8 mouse cellular contexts compared by ENCODE assay signal in genomic region chr2:91183711-91184405, GRCm38 (mm10). TPM values are rescaled to one million over a fixed set of nuclear protein-coding genes. Genes with fewer than 3 reads are reported as not detected.
DNase-seq lines count a peak whose midpoint lies in the region; ATAC-seq and TF ChIP-seq lines count a peak whose summit lies in the region.

Gene Madd, minus strand, starts transcription at chr2:91183837.

- peak; percentile 69 to 75 for DNase-seq in CD8-positive naive resting alpha-beta T cell, adult 2 months (ENCODE audit: low read depth in 2 of 2, low spot score in 2 of 2)
- DNase-seq in adrenal gland, adult 8-10 months, result no peak
- DNase-seq in limb, embryonic 11.5 days (ENCODE audit: low spot score), result no peak
- DNase-seq in thymus, adult 2 months, result peak; percentile 77
- DNase-seq in embryo, embryonic 11 days, result no peak

- H3K27ac ChIP-seq in forebrain, embryonic 16.5 days (ENCODE audit: low read length), result peak within 1 kb of the TSS; percentile 95
- peak within 1 kb of the TSS; percentile 83 for H3K27ac ChIP-seq in intestine, embryonic 15.5 days
- H3K27ac ChIP-seq in limb, embryonic 11.5 days (replicated peaks; ENCODE audit: low read depth, low read length), result peak within 1 kb of the TSS; percentile 58; the same call in 1 of the 2 replicates
- H3K27ac ChIP-seq in midbrain, embryonic 12.5 days (replicated peaks), result peak within 1 kb of the TSS; percentile 91
- H3K27ac ChIP-seq in thymus, adult 2 months (ENCODE audit: control insufficient read depth, insufficient read depth, low read length), result peak within 1 kb of the TSS; percentile 86

- no peaks in the 10 kb centered on the region for H3K9me3 ChIP-seq in forebrain, embryonic 16.5 days (ENCODE audit: control insufficient read depth, low read length)
- no peaks in the 10 kb centered on the region for H3K9me3 ChIP-seq in intestine, embryonic 15.5 days
- H3K9me3 ChIP-seq in limb, embryonic 11.5 days (ENCODE audit: control insufficient read depth, low read length), result no peaks in the 10 kb centered on the region
- H3K9me3 ChIP-seq in midbrain, embryonic 12.5 days, result no peaks in the 10 kb centered on the region

- peak within 1 kb of the TSS; percentile 98 for H3K4me2 ChIP-seq in forebrain, embryonic 16.5 days (ENCODE audit: low read length)
- H3K4me2 ChIP-seq in intestine, embryonic 15.5 days (replicated peaks), result peak within 1 kb of the TSS; percentile 80
- peak within 1 kb of the TSS; percentile 80 for H3K4me2 ChIP-seq in limb, embryonic 11.5 days (ENCODE audit: low read depth, severe bottlenecking)
- peak within 1 kb of the TSS; percentile 90 for H3K4me2 ChIP-seq in midbrain, embryonic 12.5 days (replicated peaks)

- TF ChIP-seq POLR2A in thymus, adult 2 months (IDR thresholded peaks at IDR 0.05; ENCODE audit: control insufficient read depth, extremely low read depth, insufficient read depth, low read length, poor library complexity), result no peak; the same call in 1 of the 2 replicates

- H3K4me1 ChIP-seq in forebrain, embryonic 16.5 days (replicated peaks; ENCODE audit: control insufficient read depth, insufficient read depth, low read length), result peaks cover 28% of the 10 kb centered on the region
- peaks cover 5% of the 10 kb centered on the region; the same call in 1 of the 2 replicates for H3K4me1 ChIP-seq in intestine, embryonic 15.5 days (replicated peaks)
- H3K4me1 ChIP-seq in limb, embryonic 11.5 days (ENCODE audit: control insufficient read depth, insufficient read depth, low read length), result peaks cover 4% of the 10 kb centered on the region
- peaks cover 33% of the 10 kb centered on the region for H3K4me1 ChIP-seq in midbrain, embryonic 12.5 days
- H3K4me1 ChIP-seq in thymus, adult 2 months (replicated peaks; ENCODE audit: control insufficient read depth, insufficient read depth, low read length), result peaks cover 19% of the 10 kb centered on the region

- no peaks in the 10 kb centered on the region for H3K36me3 ChIP-seq in forebrain, embryonic 16.5 days (ENCODE audit: control insufficient read depth, insufficient read depth)
- no peaks in the 10 kb centered on the region for H3K36me3 ChIP-seq in intestine, embryonic 15.5 days
- no peaks in the 10 kb centered on the region for H3K36me3 ChIP-seq in limb, embryonic 11.5 days (ENCODE audit: control insufficient read depth, insufficient read depth, low read length)
- no peaks in the 10 kb centered on the region for H3K36me3 ChIP-seq in midbrain, embryonic 12.5 days
- no peaks in the 10 kb centered on the region for H3K36me3 ChIP-seq in thymus, adult 2 months (ENCODE audit: control insufficient read depth, insufficient read depth, low read length)

- no peak for TF ChIP-seq CTCF in thymus, adult 2 months (IDR thresholded peaks at IDR 0.05; ENCODE audit: borderline replicate concordance, control insufficient read depth, extremely low read depth, insufficient read depth, low read length, poor library complexity)

- H3K4me3 ChIP-seq in forebrain, embryonic 16.5 days (replicated peaks; ENCODE audit: low read length), result peak within 1 kb of the TSS; percentile 96
- peak within 1 kb of the TSS; percentile 94 for H3K4me3 ChIP-seq in intestine, embryonic 15.5 days (replicated peaks)
- peak within 1 kb of the TSS; percentile 84 for H3K4me3 ChIP-seq in limb, embryonic 11.5 days (ENCODE audit: low read depth, low read length)
- peak within 1 kb of the TSS; percentile 79 for H3K4me3 ChIP-seq in midbrain, embryonic 12.5 days
- peak within 1 kb of the TSS; percentile 87 for H3K4me3 ChIP-seq in thymus, adult 2 months (ENCODE audit: control insufficient read depth, insufficient read depth, low read length)

- H3K9ac ChIP-seq in forebrain, embryonic 16.5 days (replicated peaks; ENCODE audit: low read depth, low read length), result peak within 1 kb of the TSS; percentile 83
- H3K9ac ChIP-seq in intestine, embryonic 15.5 days, result peak within 1 kb of the TSS; percentile 70
- H3K9ac ChIP-seq in limb, embryonic 11.5 days (ENCODE audit: low read length), result peak within 1 kb of the TSS; percentile 71
- H3K9ac ChIP-seq in midbrain, embryonic 12.5 days (replicated peaks), result peak within 1 kb of the TSS; percentile 72

- H3K27me3 ChIP-seq in forebrain, embryonic 16.5 days (replicated peaks; ENCODE audit: control insufficient read depth, insufficient read depth, low read length), result no peaks in the 10 kb centered on the region
- no peaks in the 10 kb centered on the region for H3K27me3 ChIP-seq in intestine, embryonic 15.5 days (replicated peaks)
- no peaks in the 10 kb centered on the region for H3K27me3 ChIP-seq in limb, embryonic 11.5 days (ENCODE audit: control insufficient read depth, insufficient read depth, low read length)
- H3K27me3 ChIP-seq in midbrain, embryonic 12.5 days, result no peaks in the 10 kb centered on the region
- no peaks in the 10 kb centered on the region for H3K27me3 ChIP-seq in thymus, adult 2 months (ENCODE audit: control insufficient read depth, insufficient read depth, low read length)

- 74% methylated on average over 15 of the region's 15 CpGs for WGBS in forebrain, embryonic 16.5 days
- WGBS in intestine, embryonic 15.5 days, result 62% methylated on average over 15 of the region's 15 CpGs
- WGBS in limb, embryonic 11.5 days, result 69% methylated on average over 15 of the region's 15 CpGs
- 71% methylated on average over 15 of the region's 15 CpGs for WGBS in midbrain, embryonic 12.5 days
- WGBS in thymus, adult 2 months, result 22% methylated on average over 15 of the region's 15 CpGs

- ATAC-seq in forebrain, embryonic 16.5 days, result no peak
- 0 out of 2 replicates have a peak, but pooled peaks have one; percentile 13 for ATAC-seq in intestine, embryonic 15.5 days
- no peak; the same call in 1 of the 2 replicates for ATAC-seq in limb, embryonic 11.5 days (ENCODE audit: insufficient number of reproducible peaks, low FRiP score, low TSS enrichment, low read depth)
- ATAC-seq in midbrain, embryonic 12.5 days (ENCODE audit: low FRiP score, low read depth), result no peak

RNA-seq across cellular contexts. Expression of gene Madd, which starts in this region (rescaled TPM):
- 10 to 100 TPM; 25.2 to 44.7 (median 32.4) TPM for total RNA-seq in adrenal gland, adult 8-10 months (2022)
- polyA plus RNA-seq in forebrain, embryonic 16.5 days (2015; fragmentation: Nextera tagmentation; extraction: Ambion mirVana), result 49.3 and 59.4 TPM in 2 replicates
- 8.0 and 11.0 TPM in 2 replicates for polyA plus RNA-seq in intestine, embryonic 15.5 days (2015; fragmentation: Nextera tagmentation; extraction: Ambion mirVana)
- polyA plus RNA-seq in limb, embryonic 11.5 days (2014; fragmentation: Nextera tagmentation; extraction: Ambion mirVana), result 6.8 and 8.1 TPM in 2 replicates
- 42.5 and 45.9 TPM in 2 replicates for polyA plus RNA-seq in midbrain, embryonic 12.5 days (2016; fragmentation: Nextera tagmentation; extraction: Ambion mirVana)
- polyA plus RNA-seq in thymus, adult 2 months (2012; rRNA removed), result 63.9 and 69.3 TPM in 2 replicates

Comparison
In these comparisons a context has a peak if more than half of its experiments do, and no peak if none do; other contexts are left out.
1. DNase-seq: peak in CD8-positive naive resting alpha-beta T cell, adult 2 months (2 of 2) and thymus, adult 2 months (single experiment); none in adrenal gland, adult 8-10 months (single experiment), limb, embryonic 11.5 days (single experiment) and embryo, embryonic 11 days (single experiment).
2. Peak in every context shown above with its lines, with median percentiles within 50 percentile points of each other: H3K27ac ChIP-seq, H3K4me2 ChIP-seq, H3K4me3 ChIP-seq and H3K9ac ChIP-seq.